Mouse (Mus musculus): ENCODE data around the gene Ankrd33.
"Not testable (repeated sequence)": the region's sequence is repeated elsewhere in the genome, so short reads cannot be mapped to it uniquely, and the experiment has no call there.

Gene Ankrd33

GRCm38 (mm10) chr15:101086451-101086850 is 29.1 kb upstream of the Ankrd33 start:
- in situ Hi-C loops (cut with MboI, MseI) = no loop called here

GRCm38 (mm10) chr15:101086956-101087355 is 28.6 kb upstream of the Ankrd33 start:
- in situ Hi-C loops (cut with MboI, MseI) = no loop called here

DNA sequence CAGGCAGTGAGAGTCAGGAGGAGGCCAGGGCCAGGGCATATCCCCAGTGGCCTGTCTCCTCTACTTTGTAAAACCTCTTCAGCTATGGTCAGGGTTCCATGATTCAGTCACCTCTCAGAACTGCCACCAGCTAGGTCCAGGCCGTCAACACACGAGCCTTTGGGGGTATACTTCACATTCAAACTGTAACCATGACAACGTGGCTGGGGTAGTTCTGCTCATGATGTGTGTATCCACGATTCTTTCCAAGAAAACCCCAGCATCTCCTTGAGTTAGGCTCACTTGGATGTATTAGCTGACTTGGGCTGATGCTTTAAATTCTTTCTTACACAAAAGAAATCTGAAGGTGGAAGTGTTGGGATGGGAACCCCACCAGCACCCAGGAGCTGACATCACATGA is 27.3 kb upstream of the Ankrd33 start:
- in situ Hi-C loops (cut with MboI, MseI) = no loop called here

DNA sequence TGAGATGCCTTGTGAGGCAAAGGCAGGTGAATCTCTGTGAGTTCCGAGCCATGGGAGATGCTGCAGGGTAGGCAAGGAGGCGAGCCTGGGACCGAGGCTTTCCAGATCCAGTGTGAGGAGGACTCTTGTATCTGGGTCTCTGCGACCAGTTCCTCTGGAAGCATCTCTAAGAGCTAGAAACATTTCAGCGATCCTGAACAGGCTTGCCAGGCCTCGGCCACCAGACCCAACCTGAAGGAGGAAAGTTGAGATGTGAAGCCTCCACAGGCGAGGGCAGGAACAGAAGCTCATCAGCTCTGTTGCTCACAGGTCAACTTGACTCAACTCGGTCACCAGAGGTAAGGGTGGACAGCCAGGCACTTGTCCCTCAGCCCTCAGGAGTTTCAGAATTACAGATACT is 24.0 kb upstream of the Ankrd33 start:
- in situ Hi-C loops (cut with MboI, MseI) = no loop called here

DNA sequence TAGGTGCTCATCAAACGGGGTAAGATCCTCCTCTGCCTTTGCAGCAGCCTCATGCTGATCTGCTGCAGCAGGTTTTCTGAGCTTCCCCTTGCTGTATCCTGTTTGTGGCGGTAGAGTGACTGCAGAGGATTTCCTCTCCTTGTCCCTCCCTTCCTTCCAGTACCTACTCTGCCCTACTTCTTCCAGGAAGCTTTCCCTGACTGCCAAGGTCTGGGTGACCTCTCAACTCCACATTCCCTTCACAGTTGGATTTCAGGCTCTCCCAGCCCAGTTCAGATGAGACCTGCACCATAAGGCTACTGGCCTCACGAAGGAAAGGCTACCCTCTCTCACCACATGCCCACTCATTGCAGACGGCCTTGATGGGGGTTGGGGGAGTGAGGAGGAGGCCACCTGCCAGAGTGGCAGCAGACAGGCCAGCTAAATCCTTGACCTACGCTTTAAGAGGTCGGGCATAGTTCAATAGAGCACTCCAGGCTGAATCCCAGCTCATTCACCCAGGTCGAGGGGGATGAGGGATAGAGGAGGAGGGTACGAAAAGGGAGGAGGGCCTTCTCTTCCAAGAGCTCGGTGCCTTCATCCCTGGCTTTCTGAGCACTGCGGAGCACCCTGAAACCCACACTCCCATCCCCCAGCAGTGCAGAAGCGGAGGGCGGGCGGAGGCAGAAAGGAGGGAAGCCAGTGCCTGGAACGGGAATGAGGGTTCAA is 23.3 kb upstream of the Ankrd33 start:
- in situ Hi-C loops (cut with MboI, MseI) = no loop called here

GRCm38 (mm10) chr15:101092829-101093648 is 22.5 kb upstream of the Ankrd33 start:
- in situ Hi-C loops (cut with MboI, MseI) = no loop called here

DNA sequence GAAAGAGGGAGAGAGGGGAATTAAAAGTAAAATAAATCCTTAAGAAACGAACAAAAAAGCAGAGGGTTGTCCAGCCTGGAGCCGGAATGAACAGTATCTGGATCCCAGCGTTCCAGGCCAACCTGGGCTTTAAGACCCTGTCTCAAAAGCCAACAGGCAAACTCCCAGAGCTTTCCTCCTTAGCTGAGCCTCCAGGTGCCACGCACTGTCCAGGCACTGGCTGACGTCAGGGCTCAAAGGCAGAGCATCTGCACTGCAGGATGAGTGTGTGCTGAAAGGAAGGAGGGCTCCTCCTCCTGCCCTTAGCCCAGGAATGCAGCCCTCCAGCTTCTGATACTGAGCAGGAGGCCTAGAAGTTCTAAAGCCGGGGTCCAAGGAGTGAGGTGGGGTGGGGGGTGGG is 21.6 kb upstream of the Ankrd33 start:
- in situ Hi-C loops (cut with MboI, MseI) = no loop called here

GRCm38 (mm10) chr15:101094979-101095378 is 20.6 kb upstream of the Ankrd33 start:
- in situ Hi-C loops (cut with MboI, MseI) = no loop called here

DNA sequence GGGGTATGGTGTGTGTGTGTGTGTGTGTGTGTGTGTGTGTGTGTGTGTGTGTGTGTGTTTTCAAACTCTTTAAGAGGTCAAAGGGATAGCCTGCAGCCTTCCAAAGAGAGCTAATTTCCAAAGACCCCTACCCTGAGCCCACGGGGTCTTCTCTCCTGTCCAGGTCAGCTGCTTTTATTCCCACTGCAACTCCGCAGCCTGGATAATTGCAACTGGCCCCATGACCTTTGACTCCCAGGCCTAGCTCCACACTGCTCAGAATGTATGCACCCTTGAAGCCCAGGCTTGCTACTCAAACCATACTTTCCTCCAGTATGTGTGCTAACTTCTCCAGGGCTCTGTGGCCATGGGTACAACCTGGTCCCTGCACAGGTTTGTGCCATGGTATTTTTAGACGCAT is 20.2 kb upstream of the Ankrd33 start:
- in situ Hi-C loops (cut with MboI, MseI) = no loop called here

GRCm38 (mm10) chr15:101097985-101098651 is 17.4 kb upstream of the Ankrd33 start:
- in situ Hi-C loops (cut with MboI, MseI) = no loop called here

DNA sequence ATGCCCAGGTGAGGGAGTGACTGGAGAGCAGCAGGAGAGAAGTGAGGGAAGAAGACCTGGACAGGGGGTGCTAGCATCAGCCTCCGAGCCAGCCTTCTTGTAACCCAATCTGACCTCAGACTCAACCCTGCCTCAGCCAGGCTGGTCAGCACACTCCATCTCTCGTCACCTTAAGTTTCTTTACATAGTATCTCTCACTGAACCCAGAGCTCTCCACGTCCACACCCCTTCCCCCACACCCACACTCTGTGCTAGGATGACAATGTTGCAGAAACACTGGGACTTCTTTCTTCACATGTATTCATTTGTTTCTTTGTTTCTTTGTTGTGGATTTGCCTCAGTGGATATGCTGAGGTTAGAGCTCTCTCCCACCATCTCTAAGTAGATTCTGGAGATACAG is 14.6 kb upstream of the Ankrd33 start:
- in situ Hi-C loops (cut with MboI, MseI) = no loop called here

GRCm38 (mm10) chr15:101103605-101104304 is 11.8 kb upstream of the Ankrd33 start:
- in situ Hi-C loops (cut with MboI, MseI) = no loop called here

- in situ Hi-C loops (cut with MboI, MseI) = no loop called here
Measured at GRCm38 (mm10) chr15:101105496-101105994, 10.0 kb upstream of the Ankrd33 start.

- in situ Hi-C loops (cut with MboI, MseI) = no loop called here
Measured at GRCm38 (mm10) chr15:101106011-101106410, 9.5 kb upstream of the Ankrd33 start.

- in situ Hi-C loops (cut with MboI, MseI) = no loop called here
Measured at GRCm38 (mm10) chr15:101107906-101108671, 7.5 kb upstream of the Ankrd33 start.

DNA sequence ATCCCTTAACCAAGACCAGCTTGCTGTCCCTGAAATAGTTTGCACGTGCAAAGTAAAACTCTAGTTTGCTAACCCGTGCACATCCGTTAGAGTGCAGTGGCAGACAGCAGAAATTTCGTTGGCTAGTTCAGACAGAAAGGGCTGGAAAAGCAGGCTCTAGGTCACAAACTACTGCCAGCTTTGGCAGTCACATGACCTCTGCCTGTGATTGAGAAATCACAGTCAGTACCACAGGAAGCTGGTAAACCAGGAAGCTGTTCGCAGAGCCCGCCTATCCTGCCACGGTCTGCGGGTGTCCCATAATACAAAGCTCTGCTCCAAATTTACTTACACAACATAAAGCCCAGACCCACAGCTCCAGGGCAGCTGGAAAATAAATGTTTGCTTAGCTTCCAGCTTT is 2.4 kb upstream of the Ankrd33 start:
- in situ Hi-C loops (cut with MboI, MseI) = no loop called here

- in situ Hi-C loops (cut with MboI, MseI) = not testable (repeated sequence)
Measured at GRCm38 (mm10) chr15:101113778-101114177, 1.8 kb upstream of the Ankrd33 start.

DNA sequence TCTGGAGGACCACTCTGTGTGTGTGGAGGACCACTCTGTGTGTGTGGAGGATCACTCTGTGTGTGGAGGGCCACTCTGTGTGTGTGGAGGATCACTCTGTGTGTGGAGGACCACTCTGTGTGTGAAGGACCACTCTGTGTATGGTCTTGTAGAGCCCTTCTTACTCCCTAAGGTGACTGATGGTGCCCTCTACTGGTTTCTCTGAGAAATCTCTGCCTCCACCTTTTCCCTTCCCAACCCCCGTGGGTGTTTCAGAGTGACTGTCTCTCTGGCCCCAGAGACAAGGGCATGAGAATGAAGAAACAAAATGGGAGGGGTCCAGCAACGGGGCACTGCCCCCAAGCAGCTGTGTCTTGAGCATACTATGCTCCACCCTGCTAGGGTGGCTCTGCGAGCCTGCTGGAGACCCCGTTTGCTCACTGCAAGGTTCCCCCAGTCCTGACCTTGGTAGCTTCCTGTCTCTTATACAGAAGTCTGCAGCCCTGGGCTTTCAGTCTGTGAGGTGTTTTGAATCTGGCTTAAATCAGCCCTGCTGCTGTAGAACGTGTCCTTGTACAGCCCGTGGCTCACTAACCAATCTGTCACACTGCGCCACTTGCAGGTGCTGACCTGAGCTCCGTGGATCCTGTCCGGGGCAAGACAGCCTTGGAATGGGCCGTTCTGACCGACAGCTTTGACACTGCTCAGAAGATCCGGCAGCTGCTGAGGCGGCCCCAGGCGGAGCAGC is 3.0 kb downstream of the Ankrd33 start:
- in situ Hi-C loops (cut with MboI, MseI) = no loop called here

- in situ Hi-C loops (cut with MboI, MseI) = loop anchor here (5.0 kb wide), 1 partner anchor 566 kb away; no protein-coding TSS in a partner anchor
Measured at GRCm38 (mm10) chr15:101121411-101122289, 6.1 kb downstream of the Ankrd33 start.

Measured in T-helper 1 cell (primary cell).